Mouse (Mus musculus): Measurements from ENCODE around the gene Aktip. TPM values are rescaled to one million over a fixed set of nuclear protein-coding genes. Genes with fewer than 3 reads are reported as not detected.
A peak's percentile ranks its signal among the peaks of the same experiment; 100 is the strongest.

Aktip gene
- polyA plus RNA-seq (2016; fragmentation: Nextera tagmentation; extraction: Ambion mirVana): 49.7 and 52.2 TPM in 2 replicates

GRCm38 (mm10) chr8:91199876-91200275, at the start of gene Aktip:
Gene Aktip (minus strand): TSS chr8:91199976.
- Histone ChIP-seq H3K36me3 (no peaks in the 10 kb centered on the region), H3K4me1 (peaks cover 10% of the 10 kb centered on the region), H3K27me3 (ENCODE audit: insufficient read depth, poor library complexity, severe bottlenecking) (peaks cover under 1% of the 10 kb centered on the region; the same call in 1 of the 2 replicates), H3K9me3 (no peaks in the 10 kb centered on the region), H3K27ac (no peak within 1 kb of the TSS), H3K4me3 (no peak within 1 kb of the TSS)
- DNase-seq (ENCODE audit: low spot score): peak; percentile 45
- 91% methylated on average over 7 of the region's 7 CpGs for whole genome bisulfite sequencing

GRCm38 (mm10) chr8:91245821-91246454, 46.2 kb upstream of the Aktip start:
- no peak for DNase-seq (ENCODE audit: low spot score)
- Histone ChIP-seq H3K4me1 (peaks cover 14% of the 10 kb centered on the region), H3K4me3 (no peak overlapping the region), H3K36me3 (0 out of 2 replicates have a peak, but pooled peaks cover 3% of the 10 kb centered on the region), H3K9me3 (no peaks in the 10 kb centered on the region), H3K27ac (no peak overlapping the region), H3K27me3 (ENCODE audit: insufficient read depth, poor library complexity, severe bottlenecking) (no peaks in the 10 kb centered on the region)
- WGBS: 89% methylated on average over 4 of the region's 4 CpGs

- no peak for DNase-seq (ENCODE audit: low spot score)
- no peak overlapping the region for H3K27ac ChIP-seq
- no peak overlapping the region for H3K4me3 ChIP-seq
- 85% methylated on average over 1 of the region's 1 CpGs for WGBS
- peaks cover 14% of the 10 kb centered on the region for H3K4me1 ChIP-seq
- no peaks in the 10 kb centered on the region for H3K27me3 ChIP-seq (ENCODE audit: insufficient read depth, poor library complexity, severe bottlenecking)
- H3K9me3 ChIP-seq: no peaks in the 10 kb centered on the region
- 0 out of 2 replicates have a peak, but pooled peaks cover 3% of the 10 kb centered on the region for H3K36me3 ChIP-seq
These were observed 42.9 kb upstream of the Aktip start for GRCm38 (mm10) chr8:91242721-91243120.

GRCm38 (mm10) chr8:91241873-91242519, 42.2 kb upstream of the Aktip start:
- Histone ChIP-seq H3K4me1 (peaks cover 14% of the 10 kb centered on the region), H3K27ac (no peak overlapping the region), H3K9me3 (no peaks in the 10 kb centered on the region), H3K27me3 (ENCODE audit: insufficient read depth, poor library complexity, severe bottlenecking) (no peaks in the 10 kb centered on the region), H3K4me3 (no peak overlapping the region), H3K36me3 (0 out of 2 replicates have a peak, but pooled peaks cover 3% of the 10 kb centered on the region)
- WGBS: 62% methylated on average over 8 of the region's 8 CpGs
- DNase-seq (ENCODE audit: low spot score): no peak

GRCm38 (mm10) chr8:91241371-91241770, 41.6 kb upstream of the Aktip start:
- Histone ChIP-seq H3K36me3 (0 out of 2 replicates have a peak, but pooled peaks cover 1% of the 10 kb centered on the region), H3K9me3 (no peaks in the 10 kb centered on the region), H3K27me3 (ENCODE audit: insufficient read depth, poor library complexity, severe bottlenecking) (no peaks in the 10 kb centered on the region), H3K4me3 (no peak overlapping the region), H3K4me1 (peaks cover 14% of the 10 kb centered on the region), H3K27ac (no peak overlapping the region)
- 64% methylated on average over 5 of the region's 5 CpGs for WGBS
- DNase-seq (ENCODE audit: low spot score): no peak

GRCm38 (mm10) chr8:91237191-91237590, 37.4 kb upstream of the Aktip start:
- Histone ChIP-seq H3K27me3 (ENCODE audit: insufficient read depth, poor library complexity, severe bottlenecking) (no peaks in the 10 kb centered on the region), H3K4me1 (peaks cover 4% of the 10 kb centered on the region), H3K27ac (no peak overlapping the region), H3K36me3 (peaks cover 1% of the 10 kb centered on the region; the same call in 1 of the 2 replicates), H3K9me3 (no peaks in the 10 kb centered on the region), H3K4me3 (no peak overlapping the region)
- 77% methylated on average over 2 of the region's 2 CpGs for WGBS
- no peak for DNase-seq (ENCODE audit: low spot score)

- no peak overlapping the region for H3K4me3 ChIP-seq
- H3K4me1 ChIP-seq: no peaks in the 10 kb centered on the region
- DNase-seq (ENCODE audit: low spot score): no peak
- peaks cover 8% of the 10 kb centered on the region; the same call in 1 of the 2 replicates for H3K36me3 ChIP-seq
- H3K9me3 ChIP-seq: no peaks in the 10 kb centered on the region
- no peak overlapping the region for H3K27ac ChIP-seq
- no peaks in the 10 kb centered on the region for H3K27me3 ChIP-seq (ENCODE audit: insufficient read depth, poor library complexity, severe bottlenecking)
- 90% methylated on average over 2 of the region's 2 CpGs for WGBS
These were observed 34.3 kb upstream of the Aktip start for GRCm38 (mm10) chr8:91234097-91234496.

GRCm38 (mm10) chr8:91227421-91227841, 27.7 kb upstream of the Aktip start:
- no peaks in the 10 kb centered on the region for H3K27me3 ChIP-seq (ENCODE audit: insufficient read depth, poor library complexity, severe bottlenecking)
- no peak overlapping the region for H3K4me3 ChIP-seq
- no peak for DNase-seq (ENCODE audit: low spot score)
- no peaks in the 10 kb centered on the region for H3K9me3 ChIP-seq
- no peak overlapping the region for H3K27ac ChIP-seq
- peaks cover 8% of the 10 kb centered on the region; the same call in 1 of the 2 replicates for H3K36me3 ChIP-seq
- no peaks in the 10 kb centered on the region for H3K4me1 ChIP-seq
- 91% methylated on average over 7 of the region's 7 CpGs for WGBS

GRCm38 (mm10) chr8:91224227-91224626, 24.5 kb upstream of the Aktip start:
- no peak overlapping the region for H3K4me3 ChIP-seq
- no peaks in the 10 kb centered on the region for H3K36me3 ChIP-seq
- no peak overlapping the region for H3K27ac ChIP-seq
- H3K27me3 ChIP-seq (ENCODE audit: insufficient read depth, poor library complexity, severe bottlenecking): no peaks in the 10 kb centered on the region
- no peaks in the 10 kb centered on the region for H3K9me3 ChIP-seq
- no peaks in the 10 kb centered on the region for H3K4me1 ChIP-seq
- 87% methylated on average over 7 of the region's 7 CpGs for WGBS
- DNase-seq (ENCODE audit: low spot score): no peak

- H3K9me3 ChIP-seq: no peaks in the 10 kb centered on the region
- H3K4me1 ChIP-seq: no peaks in the 10 kb centered on the region
- no peak overlapping the region for H3K4me3 ChIP-seq
- H3K36me3 ChIP-seq: no peaks in the 10 kb centered on the region
- no peak for DNase-seq (ENCODE audit: low spot score)
- no peak overlapping the region for H3K27ac ChIP-seq
- H3K27me3 ChIP-seq (ENCODE audit: insufficient read depth, poor library complexity, severe bottlenecking): no peaks in the 10 kb centered on the region
- WGBS: 83% methylated on average over 2 of the region's 2 CpGs
These were observed 22.1 kb upstream of the Aktip start for GRCm38 (mm10) chr8:91221841-91222240.

- Histone ChIP-seq H3K9me3 (no peaks in the 10 kb centered on the region), H3K4me3 (no peak overlapping the region), H3K36me3 (no peaks in the 10 kb centered on the region), H3K27ac (no peak overlapping the region), H3K4me1 (no peaks in the 10 kb centered on the region), H3K27me3 (ENCODE audit: insufficient read depth, poor library complexity, severe bottlenecking) (no peaks in the 10 kb centered on the region)
- DNase-seq (ENCODE audit: low spot score): no peak
- 94% methylated on average over 4 of the region's 4 CpGs for WGBS
These were observed 18.5 kb upstream of the Aktip start for GRCm38 (mm10) chr8:91218271-91218670.

GRCm38 (mm10) chr8:91217062-91217905, 17.5 kb upstream of the Aktip start:
- H3K4me3 ChIP-seq: no peak overlapping the region
- no peaks in the 10 kb centered on the region for H3K36me3 ChIP-seq
- H3K9me3 ChIP-seq: no peaks in the 10 kb centered on the region
- 85% methylated on average over 5 of the region's 5 CpGs for WGBS
- no peak overlapping the region for H3K27ac ChIP-seq
- no peaks in the 10 kb centered on the region for H3K27me3 ChIP-seq (ENCODE audit: insufficient read depth, poor library complexity, severe bottlenecking)
- H3K4me1 ChIP-seq: no peaks in the 10 kb centered on the region
- no peak for DNase-seq (ENCODE audit: low spot score)

GRCm38 (mm10) chr8:91214287-91214686, 14.5 kb upstream of the Aktip start:
- Histone ChIP-seq H3K36me3 (no peaks in the 10 kb centered on the region), H3K4me1 (0 out of 2 replicates have a peak, but pooled peaks cover under 1% of the 10 kb centered on the region), H3K9me3 (no peaks in the 10 kb centered on the region), H3K27me3 (ENCODE audit: insufficient read depth, poor library complexity, severe bottlenecking) (no peaks in the 10 kb centered on the region), H3K27ac (no peak overlapping the region), H3K4me3 (no peak overlapping the region)
- WGBS: 73% methylated on average over 3 of the region's 3 CpGs
- no peak for DNase-seq (ENCODE audit: low spot score)
